Mouse (Mus musculus) layer of hippocampus, adult 18-20 months (tissue): Measurements from ENCODE around the gene Hoxd8. TPM values are rescaled to one million over a fixed set of nuclear protein-coding genes. Genes with fewer than 3 reads are reported as not detected.

Experiments used
- DNase-seq, 2 experiments: peaks; one replicate each; pipeline ENCODE4 v3.0.0; 2022; ENCODE audit warnings: low spot score in 2 of 2
- total RNA-seq, 2 experiments: library from RNA; stranded (reverse); gene quantifications; 2 replicates each; pipeline ENCODE4 v1.2.3; 2021

The Hoxd8 gene
- total RNA-seq, 2 experiments from 2014 or later = not detected

DNA sequence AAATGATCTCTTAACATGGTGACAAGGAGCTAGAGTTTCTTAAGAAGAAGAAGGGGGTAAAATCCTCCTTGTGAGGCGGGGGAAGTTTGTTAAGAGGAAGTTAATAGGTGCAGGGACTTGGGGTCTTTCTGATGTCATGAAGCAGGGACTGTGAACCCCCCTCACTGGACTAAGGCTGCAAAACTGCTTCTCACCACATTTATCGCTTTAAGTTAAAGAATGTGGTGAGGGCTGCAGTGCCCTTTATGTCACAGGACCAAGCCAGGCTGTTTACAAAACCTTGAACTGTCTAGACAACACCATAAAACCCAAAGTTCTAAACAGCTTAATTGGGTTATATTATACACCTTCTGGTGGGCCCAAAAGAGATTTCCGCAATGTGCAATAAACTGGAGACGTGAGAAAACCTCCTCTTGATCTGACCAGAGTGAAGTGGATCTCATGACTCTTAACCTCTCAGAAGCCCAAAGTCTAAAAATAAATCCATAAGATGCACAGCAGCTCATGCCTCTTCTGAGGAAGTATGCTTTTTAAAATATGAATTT is 19.3 kb upstream of the Hoxd8 start:
- DNase-seq = no peak

DNA sequence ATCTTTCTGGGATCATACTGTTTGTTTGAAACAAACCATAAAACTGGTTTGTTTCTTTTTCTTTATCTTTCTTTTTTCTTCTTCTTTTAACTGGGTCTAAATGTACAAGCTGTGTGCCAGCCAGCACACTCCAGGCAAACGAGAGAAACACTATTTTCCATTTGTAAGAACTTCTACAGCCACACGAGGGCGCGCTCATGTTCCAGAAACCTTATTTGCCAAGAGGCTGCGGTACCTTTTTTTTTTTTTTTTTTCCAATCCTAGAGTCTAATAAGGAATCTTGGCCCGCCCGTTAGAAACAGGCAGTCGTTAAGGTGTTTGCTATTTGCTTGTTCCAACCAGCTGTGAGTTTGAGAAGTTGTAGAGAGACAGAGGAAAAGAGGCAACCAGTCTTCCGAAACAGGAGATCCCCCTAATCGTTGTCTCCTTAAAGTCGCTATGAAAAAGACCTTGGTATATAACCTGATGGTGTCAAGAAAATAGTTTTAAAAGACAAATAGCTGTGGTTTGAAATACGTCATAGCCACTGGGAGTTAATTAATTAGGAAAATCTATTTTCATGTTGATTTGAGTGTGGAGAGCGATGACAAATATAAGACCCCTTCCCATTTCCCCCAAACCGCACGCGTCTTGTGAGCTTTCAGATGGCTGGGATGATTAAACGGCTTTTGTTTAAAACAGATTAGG is 18.0 kb upstream of the Hoxd8 start:
- peak in 1 of 2 experiments; percentile 73 for DNase-seq

DNA sequence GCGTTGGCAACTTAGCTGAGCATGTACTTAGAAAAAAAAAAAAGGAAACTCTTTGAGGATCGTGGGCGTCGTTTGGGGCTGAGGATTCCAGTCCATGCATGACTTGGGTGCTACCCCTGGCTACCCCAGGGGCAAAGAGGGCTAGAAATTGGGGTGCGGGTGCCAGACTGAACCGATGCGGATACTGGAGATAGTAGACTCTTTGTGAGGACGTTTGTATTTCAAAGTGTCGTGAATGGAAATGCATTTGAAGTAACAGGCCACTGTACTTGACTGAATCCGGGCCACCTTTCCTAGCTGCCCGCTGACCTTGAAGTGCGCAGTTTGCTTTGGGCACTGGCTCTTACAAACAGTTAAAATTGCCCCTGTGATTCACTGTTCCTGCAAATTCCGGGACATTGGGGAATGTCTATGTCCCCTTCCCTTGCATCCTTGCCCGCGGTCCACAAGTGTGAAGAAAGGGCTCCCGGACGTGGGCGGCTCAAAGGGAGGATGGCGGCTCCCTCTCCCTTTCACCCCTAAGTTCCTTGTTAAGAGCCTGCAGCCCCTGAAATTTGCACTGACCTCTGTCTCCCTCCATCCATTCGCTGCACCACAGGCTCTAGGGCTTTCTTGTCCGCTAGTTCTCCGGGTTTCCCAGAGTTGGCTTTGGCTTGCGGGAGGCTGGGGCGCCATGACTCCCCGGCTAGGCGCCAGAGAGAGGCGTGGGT is 17.3 kb upstream of the Hoxd8 start:
- DNase-seq = no peak

DNA sequence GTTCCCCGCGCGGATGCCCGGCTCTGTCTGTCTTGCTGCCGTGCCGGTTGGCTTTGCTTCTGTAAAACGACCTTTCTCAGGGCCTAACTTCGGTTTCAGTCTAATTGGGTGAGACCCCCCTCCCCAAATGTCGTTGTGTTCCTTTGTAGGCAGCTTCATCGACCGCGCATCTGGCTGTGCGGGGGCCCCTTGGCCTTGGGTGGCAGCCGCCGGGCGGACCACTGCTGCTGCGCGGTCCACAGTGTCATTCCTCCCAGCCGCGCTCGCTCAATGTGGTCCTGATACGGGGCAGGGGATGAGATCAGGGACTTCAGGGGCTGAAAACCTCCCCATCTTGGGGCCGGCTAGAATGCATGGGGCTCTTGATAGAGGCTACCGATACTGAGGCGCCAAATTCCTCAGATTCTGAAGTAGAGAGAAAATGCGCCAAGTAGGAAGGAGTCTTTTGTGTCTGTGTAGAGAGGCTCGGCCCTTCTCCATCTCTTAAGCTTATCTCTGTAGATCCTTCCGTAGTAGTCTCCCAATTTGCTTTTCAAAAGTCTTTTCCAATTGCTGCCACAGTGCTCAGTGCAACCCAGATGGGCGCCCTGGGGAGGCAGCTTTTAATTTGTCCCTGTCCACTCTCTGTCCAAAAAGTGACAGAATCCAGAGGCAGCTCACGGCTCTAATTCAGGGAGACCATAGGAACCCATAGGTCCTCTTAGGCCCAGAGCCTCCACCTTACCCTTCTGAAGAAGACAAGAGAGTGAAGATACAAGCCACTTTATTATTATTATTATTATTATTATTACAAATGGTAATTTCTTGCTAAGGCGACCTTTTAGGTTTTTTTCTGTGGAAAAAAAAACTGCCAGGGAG is 16.5 kb upstream of the Hoxd8 start:
- no peak for DNase-seq

DNA sequence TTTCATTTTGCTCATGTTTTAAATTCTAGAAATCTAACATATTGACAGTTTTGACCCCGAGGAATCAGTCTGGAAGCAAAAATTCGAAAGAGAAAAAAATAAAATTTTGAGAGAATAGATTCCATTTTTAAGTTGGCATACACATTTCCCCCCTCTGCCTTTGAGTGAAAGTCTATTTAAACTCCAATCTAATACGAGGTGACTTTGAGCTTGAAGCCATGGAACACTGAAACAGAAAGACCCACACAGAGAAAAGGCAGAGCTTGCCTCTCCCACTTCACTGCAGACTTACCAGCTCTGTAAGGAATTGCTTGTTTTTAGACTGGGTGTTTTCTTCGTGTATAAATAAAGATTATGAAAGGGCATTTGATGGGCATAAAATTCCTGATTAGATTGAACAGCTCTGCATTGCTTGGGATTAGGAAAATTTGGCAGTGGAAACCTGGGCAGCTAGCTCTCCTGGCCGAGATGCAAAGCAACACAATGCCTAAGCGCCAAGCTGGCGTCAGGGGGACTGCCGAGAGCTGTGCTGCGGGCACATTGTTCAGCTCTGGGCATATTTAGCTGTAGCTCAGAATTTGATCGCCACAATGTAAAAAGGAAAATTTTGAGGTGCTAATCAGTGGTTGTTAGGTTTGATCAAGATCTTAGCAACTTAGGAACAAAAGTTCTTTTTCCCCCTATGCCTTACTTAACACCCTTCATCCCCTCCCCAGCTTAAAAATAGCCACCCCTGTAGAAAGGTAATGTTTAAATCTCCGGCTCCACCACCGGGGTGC is 15.4 kb upstream of the Hoxd8 start:
- no peak for DNase-seq

DNA sequence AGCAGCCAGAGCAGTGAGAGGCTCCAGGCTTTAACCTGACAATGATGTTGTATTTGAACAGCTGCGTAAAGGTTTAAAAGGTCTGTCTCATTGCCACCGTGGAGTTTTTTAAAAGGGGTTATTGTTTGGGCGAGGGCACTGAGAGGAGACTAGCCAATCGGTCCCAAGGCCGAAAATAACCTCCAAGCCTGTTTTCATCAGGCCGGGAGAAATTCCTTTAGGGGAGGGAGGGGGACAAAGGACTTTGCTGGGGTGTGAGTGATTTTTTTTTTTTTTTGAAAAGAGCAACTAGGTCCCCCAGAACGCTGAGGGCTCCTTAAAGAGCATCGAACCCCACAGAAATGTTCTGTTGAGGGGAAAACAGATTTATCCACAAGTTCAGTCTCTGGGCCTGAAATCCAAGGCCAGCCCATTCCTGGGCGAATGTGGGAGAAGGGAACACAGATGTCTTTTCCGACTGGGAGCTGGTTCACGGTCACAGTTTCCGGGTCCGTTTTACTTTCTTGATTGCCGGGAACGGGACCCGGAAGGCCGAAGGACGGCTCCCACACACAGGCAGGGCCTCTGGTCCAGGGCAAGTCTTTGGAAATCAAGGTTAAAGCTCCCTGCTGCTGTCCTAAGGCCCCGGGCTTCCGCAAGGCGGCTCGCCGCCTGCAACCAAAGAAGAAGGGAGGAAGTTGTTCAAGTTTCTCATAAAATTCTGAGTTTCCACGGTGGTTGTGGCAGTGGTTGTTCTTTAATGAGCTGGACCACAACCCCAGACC is 14.7 kb upstream of the Hoxd8 start:
- DNase-seq = no peak

DNA sequence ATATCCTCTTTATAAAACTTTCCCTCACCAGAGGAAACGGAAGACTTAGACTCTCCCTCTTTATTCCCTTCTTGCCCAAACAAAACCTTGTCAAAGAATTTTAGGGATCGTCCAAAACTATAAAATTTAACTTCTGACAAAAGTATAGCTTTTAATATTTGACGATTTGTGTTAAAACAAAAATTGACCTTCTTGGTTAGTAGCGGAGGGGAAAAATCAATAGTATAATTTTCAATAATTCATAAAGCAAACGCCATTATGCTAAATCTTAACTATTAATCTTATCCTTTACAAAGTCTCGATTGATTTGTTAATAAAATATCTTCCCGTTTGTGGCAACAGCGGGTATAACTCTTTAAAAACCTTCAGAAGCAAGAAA is 14.1 kb upstream of the Hoxd8 start:
- no peak for DNase-seq

DNA sequence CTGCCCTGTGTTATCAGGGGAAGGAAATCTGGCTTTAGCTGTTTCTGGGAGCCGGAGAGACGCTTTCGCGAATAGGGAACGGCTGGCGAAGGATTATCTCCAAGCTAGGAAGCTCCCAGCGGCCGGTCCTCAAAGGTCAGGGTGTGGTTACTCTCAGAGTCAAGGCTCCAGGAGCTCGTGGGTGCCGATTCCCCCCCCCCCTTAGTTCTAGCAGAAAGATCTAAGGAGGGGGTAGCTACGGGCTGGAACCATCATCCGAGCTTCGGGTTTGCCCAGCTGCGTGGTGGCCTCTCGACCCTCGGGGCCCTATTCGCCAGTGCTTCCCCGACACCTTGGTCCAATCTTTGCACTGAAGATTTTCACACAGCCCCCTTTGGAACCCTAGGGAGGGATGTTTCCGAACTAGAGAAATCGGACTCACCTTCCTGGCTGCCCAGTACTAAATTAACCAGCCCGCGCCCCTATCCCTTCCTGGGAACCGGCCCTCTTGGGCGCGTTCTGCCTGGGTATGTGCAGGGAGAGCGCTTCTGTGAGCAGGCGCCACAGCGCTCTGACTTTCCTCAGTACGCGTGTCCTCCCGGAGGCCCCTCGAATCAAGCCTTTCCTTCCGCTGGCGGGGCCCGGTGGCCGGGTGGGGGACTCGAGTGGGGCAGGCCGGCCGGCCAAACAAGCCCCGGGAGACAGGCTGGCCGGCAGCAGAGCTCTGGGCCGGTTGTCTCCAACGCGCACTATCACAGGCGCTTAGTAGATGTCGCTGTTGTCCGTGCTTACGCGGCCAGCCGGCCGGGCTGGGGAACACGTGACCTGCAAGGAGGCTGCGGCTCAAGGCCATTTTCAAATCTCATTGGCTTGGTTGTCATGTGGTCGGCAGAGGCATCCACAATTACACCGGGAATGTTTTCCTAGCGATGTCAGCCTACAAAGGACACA is 13.1 kb upstream of the Hoxd8 start, which contains the start of gene Hoxd10:
Gene Hoxd10, plus strand, starts transcription at position 903 of the 930 bp plus-strand sequence.
- DNase-seq = no peak

DNA sequence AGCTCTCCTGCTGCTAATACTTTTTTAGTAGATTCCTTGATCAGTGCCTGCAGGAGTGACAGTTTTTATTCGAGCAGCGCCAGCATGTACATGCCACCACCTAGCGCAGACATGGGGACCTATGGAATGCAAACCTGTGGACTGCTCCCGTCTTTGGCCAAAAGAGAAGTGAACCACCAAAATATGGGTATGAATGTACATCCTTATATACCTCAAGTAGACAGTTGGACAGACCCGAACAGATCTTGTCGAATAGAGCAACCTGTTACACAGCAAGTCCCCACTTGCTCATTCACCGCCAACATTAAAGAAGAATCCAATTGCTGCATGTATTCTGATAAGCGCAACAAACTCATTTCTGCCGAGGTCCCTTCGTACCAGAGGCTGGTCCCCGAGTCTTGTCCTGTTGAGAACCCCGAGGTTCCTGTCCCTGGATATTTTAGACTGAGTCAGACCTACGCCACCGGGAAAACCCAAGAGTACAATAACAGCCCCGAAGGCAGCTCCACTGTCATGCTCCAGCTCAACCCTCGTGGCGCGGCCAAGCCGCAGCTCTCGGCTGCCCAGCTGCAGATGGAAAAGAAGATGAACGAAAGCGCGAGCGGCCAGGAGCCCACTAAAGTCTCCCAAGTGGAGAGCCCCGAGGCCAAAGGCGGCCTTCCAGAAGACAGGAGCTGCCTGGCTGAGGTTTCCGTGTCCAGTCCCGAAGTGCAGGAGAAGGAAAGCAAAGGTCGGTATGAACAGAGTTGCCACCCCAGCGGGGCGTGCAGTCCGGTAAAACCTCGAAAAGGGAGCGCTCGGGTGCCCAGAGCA is 12.2 kb upstream of the Hoxd8 start:
- no peak for DNase-seq

DNA sequence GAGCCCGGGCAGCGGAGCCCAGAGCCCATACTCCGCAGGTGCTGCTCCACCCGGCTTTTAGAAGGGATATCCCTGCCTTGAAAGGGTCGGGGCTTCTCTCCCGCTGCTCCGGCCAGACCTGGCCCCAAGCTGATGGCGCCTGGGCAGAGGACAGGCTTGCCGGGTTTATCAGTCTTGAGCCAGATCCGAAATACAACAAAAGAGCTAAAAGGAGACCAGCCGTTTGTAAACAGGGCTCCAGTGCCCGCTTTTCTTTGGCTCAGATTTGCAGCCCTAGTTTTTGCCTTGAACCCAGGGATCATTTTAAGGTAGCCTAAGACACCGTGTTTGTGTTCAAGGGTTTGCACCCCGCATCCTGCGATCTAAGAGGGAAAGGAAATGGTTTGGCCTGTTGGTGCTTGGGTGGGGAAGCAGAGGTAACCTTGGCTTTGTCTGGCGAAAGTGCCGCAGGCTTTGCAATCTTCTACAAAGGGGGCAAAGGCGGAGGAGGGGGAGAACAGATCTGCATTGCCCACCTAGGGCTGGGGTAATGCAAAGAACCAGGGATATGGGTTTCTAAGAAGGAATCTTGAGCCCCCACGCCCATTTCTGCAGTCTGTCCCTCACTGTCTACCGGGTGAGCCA is 11.5 kb upstream of the Hoxd8 start:
- no peak for DNase-seq

DNA sequence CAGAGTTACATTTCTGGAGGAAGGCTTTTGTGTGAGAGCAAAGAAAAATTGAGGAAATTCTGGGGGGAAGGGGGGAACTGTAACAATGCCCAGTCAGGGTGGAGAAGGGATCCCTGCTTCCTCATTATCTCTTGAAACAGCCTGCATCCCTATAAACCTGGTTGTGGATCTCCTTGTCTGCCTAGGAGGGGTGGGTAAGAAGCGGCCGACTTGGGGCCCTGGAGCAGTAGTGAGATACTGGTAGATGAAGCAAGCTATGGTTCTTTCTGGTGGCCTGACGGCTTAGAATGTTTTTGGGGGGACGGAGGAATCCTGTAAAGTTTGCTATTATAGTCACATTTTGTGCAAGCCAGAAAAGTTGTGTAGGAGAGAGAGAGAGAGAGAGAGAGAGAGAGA is 11.0 kb upstream of the Hoxd8 start:
- no peak for DNase-seq

DNA sequence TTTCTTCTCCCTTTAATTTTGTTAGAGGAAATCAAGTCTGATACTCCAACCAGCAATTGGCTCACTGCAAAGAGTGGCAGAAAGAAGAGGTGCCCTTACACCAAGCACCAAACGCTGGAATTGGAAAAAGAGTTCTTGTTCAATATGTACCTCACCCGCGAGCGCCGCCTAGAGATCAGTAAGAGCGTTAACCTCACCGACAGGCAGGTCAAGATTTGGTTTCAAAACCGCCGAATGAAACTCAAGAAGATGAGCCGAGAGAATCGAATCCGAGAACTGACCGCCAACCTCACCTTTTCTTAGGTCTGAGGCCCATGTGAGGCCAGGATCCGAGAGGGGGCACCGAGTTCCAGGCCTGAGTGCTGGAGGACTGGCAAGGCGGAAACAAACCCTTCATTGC is 10.3 kb upstream of the Hoxd8 start:
- no peak for DNase-seq

DNA sequence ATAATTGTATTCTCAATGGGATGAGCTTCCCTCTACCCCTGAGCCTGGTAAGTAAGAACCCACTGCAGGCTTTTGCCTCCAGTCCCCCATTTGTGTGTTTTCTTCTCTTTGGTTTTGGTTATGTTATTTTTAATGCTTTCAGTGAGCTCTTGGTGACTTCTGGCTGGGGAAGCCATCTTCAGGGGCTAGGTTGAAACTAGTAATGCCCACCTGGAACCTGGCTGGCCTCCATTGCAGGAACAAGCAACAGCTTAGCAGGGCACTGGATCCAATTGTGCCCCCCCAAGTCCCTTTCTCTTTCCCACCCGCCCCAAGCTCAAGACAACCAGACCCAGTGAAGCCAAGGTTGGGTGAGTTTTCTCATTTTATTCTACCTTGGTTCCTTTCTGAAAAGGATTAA is 9.0 kb upstream of the Hoxd8 start:
- no peak for DNase-seq

DNA sequence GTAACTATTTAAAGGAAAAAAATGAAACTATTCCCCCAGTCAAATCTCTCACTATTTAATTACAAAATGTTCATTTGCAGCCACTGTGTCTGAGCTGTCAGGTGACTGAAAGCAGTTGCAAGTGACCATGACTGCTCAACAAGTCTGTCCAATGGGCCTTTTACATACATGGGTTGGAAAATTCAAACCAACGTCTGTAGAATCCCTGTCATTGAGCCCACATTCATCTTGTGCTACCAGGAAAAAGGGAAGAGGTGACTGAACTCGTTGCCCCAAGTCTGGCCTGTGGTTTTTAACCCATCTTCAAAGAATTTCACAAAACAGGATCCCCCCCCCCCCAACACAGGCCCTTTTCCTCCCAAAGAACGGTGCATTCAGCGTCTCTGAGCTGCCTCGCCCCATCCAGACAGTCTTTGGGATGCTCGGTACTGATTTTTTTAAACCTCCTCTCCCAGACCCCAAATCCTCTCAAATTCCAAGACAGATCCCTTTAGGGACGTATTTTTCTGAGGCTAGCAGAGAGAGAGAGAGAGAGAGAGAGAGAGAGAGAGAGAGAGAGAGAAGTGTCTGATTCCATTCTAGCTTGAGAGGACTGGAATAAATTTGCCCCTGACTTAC is 8.5 kb upstream of the Hoxd8 start:
- DNase-seq = no peak

DNA sequence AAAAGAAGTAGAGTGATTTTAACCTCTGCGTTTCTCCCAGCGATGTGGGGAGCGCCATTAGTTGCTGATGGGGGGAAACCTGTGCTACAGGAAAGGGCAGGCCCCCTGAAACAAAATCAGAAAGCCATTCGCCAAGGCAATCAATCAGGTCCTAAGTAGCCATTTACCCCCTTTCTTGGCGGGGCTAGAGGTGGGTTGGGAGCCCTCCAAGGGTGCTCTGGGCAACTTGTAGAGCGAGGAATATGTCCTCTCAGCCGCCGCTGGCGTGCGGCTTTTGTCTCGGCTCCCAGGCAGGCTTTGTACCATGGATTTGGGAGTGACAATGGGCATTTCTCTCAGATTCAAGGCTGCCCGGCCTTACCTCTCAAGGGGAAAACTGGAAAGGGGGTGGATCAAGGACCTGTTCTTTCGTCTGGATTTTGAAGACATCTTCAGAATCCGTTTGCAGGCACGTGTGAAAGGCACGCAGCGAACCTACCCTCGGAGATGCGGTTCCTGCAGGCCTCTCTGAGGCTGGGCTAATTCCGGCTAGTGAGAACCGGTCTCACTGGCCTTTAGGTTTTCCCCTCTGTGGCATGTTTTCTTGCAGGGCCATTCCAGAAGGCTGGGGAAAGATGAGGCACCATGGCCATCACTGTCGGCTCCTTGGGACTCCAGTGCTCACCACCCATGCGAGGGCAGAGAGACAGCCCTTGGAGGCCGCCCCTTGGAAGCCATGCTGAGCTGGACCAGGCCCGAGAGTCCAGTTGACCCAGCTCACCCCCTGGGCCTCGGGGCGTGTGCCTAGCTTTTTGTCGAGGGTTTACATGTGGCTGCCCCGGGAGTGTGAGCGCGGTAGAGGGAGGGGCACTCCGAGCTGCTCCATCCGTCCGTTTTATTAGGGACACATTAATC is 7.7 kb upstream of the Hoxd8 start:
- no peak for DNase-seq

DNA sequence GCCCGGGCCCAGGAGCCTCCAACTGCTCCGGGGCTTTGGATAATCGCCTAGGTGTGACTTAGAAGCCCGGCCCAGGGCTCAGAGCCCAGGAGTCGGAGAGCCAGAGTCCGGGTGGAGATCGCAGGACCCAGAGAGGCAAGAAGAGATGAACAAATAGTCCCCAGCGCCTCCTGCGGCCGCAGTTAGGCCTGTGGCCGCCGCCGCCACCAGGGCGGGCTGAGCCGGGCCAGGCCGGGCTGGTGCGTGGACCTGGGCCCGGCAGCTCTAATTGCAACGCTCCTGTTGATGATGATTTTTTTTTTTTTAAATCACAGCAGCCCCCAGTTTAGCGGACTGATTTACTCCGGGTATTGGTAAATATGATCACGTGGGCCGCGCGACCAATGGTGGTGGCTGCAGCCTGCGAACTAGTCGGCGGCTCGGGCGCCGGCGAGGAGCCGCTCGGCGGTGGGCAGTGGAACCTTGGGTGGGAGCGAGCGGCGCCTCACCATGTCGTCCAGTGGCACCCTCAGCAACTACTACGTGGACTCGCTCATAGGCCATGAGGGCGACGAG is 6.8 kb upstream of the Hoxd8 start, which contains the start of gene Hoxd9:
Gene Hoxd9, plus strand, starts transcription at position 161 of the 555 bp plus-strand sequence.
- no peak for DNase-seq
